Mouse (Mus musculus) heart, postnatal 0 days (tissue): ENCODE results near the gene Alg14.

Source experiments
- CTCF ChIP-seq: IDR thresholded peaks from 2 replicates; pipeline ENCODE4 v1.5.1; 2016; ENCODE audit warnings: antibody characterized with exemption, control low read depth, low read depth
- EP300 ChIP-seq: IDR thresholded peaks from 2 replicates; pipeline ENCODE4 v1.6.1; 2016; ENCODE audit warnings: antibody characterized with exemption, low read depth

GRCm38 (mm10) chr3:121354281-121354680 is 62.7 kb downstream of the Alg14 start:
- no peak for TF ChIP-seq CTCF
- TF ChIP-seq EP300, result no peak
